Mouse (Mus musculus) liver, postnatal 0 days (tissue): ENCODE results near the gene Hoxd4. TPM values are rescaled to one million over a fixed set of nuclear protein-coding genes. Genes with fewer than 3 reads are reported as not detected.

Source experiments
- ATAC-seq: fragments of 200-750 bp; cut with Nextera tagmentation; 2 replicates; pipeline ENCODE4 v1.8.0; 2017; ENCODE audit warnings: mild to moderate bottlenecking, moderate library complexity
- DNase-seq: peaks from one replicate; pipeline ENCODE4 v3.0.0-alpha.2; 2016
- H3K27ac ChIP-seq: fragments of 300-500 bp; sonication (generic); 2 replicates; pipeline ENCODE4 v1.5.1; 2014; ENCODE audit warnings: antibody characterized with exemption, moderate library complexity, mild to moderate bottlenecking, low read depth
- H3K27me3 ChIP-seq: fragments of 300-500 bp; sonication (generic); 2 replicates; pipeline ENCODE4 v1.6.1; 2014; ENCODE audit warnings: low read length, control low read depth, mixed read lengths; ENCODE audit not compliant: insufficient read depth
- H3K36me3 ChIP-seq: fragments of 300-500 bp; sonication (generic); replicated peaks from 2 replicates; pipeline ENCODE4 v1.6.1; 2014; ENCODE audit warnings: mild to moderate bottlenecking, control low read depth, low read length, moderate library complexity, mixed read lengths; ENCODE audit not compliant: insufficient read depth
- H3K4me1 ChIP-seq: fragments of 300-500 bp; sonication (generic); 2 replicates; pipeline ENCODE4 v1.6.1; 2014; ENCODE audit warnings: antibody characterized with exemption, mild to moderate bottlenecking, control low read depth; ENCODE audit not compliant: insufficient read depth
- H3K4me2 ChIP-seq: fragments of 300-500 bp; sonication (generic); 2 replicates; pipeline ENCODE4 v1.6.1; 2014; ENCODE audit warnings: low read depth, mild to moderate bottlenecking, low read length, moderate library complexity, mixed read lengths
- H3K4me3 ChIP-seq: fragments of 300-500 bp; sonication (generic); 2 replicates; pipeline ENCODE4 v1.5.1; 2014; ENCODE audit warnings: low read depth, low read length
- H3K9ac ChIP-seq: fragments of 300-500 bp; sonication (generic); replicated peaks from 2 replicates; pipeline ENCODE4 v1.6.1; 2014; ENCODE audit warnings: mild to moderate bottlenecking, moderate library complexity
- H3K9me3 ChIP-seq: fragments of 300-500 bp; sonication (generic); 2 replicates; pipeline ENCODE4 v1.6.1; 2016; ENCODE audit warnings: mild to moderate bottlenecking, control low read depth, low read length, mixed read lengths
- CTCF ChIP-seq: sonication (generic); IDR thresholded peaks from 2 replicates; pipeline ENCODE4 v1.5.1; 2016; ENCODE audit warnings: antibody characterized with exemption, low read depth
- EP300 ChIP-seq: IDR thresholded peaks from 2 replicates; pipeline ENCODE4 v1.6.1; 2016; ENCODE audit warnings: antibody characterized with exemption, low read depth, mild to moderate bottlenecking
- WGBS: fragments of 180-500 bp; shearing (Covaris S2); extraction: QIAGEN DNeasy Blood & Tissue Kit; methylation state at CpG from one replicate; pipeline ENCODE4 v1.1.7; 2014; ENCODE audit not compliant: insufficient replicate concordance; 5-methylcytosine and 5-hydroxymethylcytosine counted together
- polyA plus RNA-seq: library from polyadenylated mRNA; unstranded; fragments of >200 nt; fragmentation: Nextera tagmentation; extraction: Ambion mirVana; gene quantifications from 2 replicates; pipeline ENCODE4 v1.2.1, GENCODE M21; 2015

The Hoxd4 gene
- polyA plus RNA-seq, 1 experiment from 2014 or later, result not detected

DNA sequence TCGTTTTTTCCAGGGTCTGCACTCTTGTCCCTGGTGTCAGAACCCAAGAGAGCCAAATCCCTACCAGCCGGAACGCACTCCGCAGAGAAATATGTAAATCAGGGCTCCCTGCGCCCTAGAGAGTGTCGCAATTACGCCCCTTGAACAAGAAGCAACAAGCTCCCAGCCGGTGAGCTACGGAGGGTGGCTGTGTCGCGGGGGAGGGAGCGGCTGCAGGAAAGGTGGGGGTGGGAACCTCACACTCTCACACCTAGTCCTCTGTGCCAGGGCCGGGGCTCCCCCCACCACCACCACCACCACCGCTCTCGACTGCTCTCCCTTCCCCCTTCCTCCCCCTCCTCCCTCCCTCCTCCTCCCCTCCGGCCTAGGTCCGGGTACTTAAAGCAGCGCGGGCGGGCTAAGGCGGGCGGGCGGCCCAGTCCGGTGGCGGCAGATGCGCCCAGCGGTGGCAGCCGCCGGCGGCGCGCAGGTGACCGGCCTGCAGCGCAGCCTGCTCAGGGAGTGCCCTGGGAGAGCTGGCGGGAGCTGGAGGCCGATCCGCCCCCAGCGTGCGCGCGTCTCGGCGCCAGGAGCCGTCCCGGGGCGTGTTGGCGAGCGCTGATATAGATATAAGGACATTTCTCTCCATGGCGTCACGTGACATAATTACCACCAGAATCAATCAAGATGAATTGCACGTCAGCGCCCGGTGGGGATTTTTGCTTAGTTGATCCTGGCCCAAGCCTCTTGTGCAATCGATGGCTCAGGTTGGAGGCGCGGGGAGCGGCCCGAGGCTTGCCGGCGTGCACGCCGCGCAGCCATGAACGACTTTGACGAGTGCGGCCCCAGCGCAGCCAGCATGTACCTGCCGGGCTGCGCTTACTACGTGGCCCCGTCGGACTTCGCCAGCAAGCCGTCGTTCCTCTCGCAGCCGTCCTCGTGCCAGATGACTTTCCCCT, 29.9 kb upstream of the Hoxd4 start:
- 2% methylated on average over 77 of the region's 78 CpGs for WGBS
- 0 out of 2 replicates have a peak overlapping the region, but pooled peaks have one; percentile 23 for H3K4me2 ChIP-seq

DNA sequence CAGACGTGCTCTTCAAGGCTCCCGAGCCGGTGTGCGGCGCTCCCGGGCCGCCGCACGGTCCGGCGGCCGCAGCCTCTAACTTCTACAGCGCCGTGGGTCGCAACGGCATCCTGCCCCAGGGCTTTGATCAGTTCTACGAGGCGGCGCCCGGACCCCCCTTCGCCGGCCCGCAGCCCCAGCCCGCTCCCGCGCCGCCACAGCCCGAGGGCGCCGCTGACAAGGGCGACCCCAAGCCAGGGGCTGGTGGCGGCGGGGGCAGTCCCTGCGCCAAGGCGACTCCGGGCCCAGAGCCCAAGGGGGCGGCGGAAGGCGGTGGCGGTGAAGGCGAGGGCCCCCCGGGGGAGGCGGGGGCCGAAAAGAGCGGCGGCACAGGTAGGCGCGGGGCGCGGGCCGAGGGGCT, 28.9 kb upstream of the Hoxd4 start:
- WGBS, result 2% methylated on average over 27 of the region's 51 CpGs
- H3K9me3 ChIP-seq, result no peaks in the 10 kb centered on the region
- no peaks in the 10 kb centered on the region for H3K36me3 ChIP-seq
- peak overlapping the region; percentile 10; the same call in 1 of the 2 replicates for H3K4me3 ChIP-seq
- no peak for TF ChIP-seq EP300
- no peak for TF ChIP-seq CTCF
- ATAC-seq (no peak), DNase-seq (no peak)
- peaks cover 3% of the 10 kb centered on the region; the same call in 1 of the 2 replicates for H3K4me1 ChIP-seq
- no peak overlapping the region for H3K27ac ChIP-seq
- H3K9ac ChIP-seq, result no peak overlapping the region
- peaks cover 97% of the 10 kb centered on the region for H3K27me3 ChIP-seq
- no peak overlapping the region for H3K4me2 ChIP-seq

More for the DNA sequence above, 29.9 kb upstream of the Hoxd4 start:
- Histone ChIP-seq H3K36me3 (no peaks in the 10 kb centered on the region), H3K4me3 (no peak overlapping the region; the same call in 1 of the 2 replicates), H3K4me1 (peaks cover 3% of the 10 kb centered on the region; the same call in 1 of the 2 replicates), H3K27ac (no peak overlapping the region), H3K9ac (no peak overlapping the region), H3K27me3 (peaks cover 97% of the 10 kb centered on the region), H3K9me3 (no peaks in the 10 kb centered on the region)
- no peak for ATAC-seq
- DNase-seq, result no peak
- TF ChIP-seq EP300, result no peak
- no peak for TF ChIP-seq CTCF

DNA sequence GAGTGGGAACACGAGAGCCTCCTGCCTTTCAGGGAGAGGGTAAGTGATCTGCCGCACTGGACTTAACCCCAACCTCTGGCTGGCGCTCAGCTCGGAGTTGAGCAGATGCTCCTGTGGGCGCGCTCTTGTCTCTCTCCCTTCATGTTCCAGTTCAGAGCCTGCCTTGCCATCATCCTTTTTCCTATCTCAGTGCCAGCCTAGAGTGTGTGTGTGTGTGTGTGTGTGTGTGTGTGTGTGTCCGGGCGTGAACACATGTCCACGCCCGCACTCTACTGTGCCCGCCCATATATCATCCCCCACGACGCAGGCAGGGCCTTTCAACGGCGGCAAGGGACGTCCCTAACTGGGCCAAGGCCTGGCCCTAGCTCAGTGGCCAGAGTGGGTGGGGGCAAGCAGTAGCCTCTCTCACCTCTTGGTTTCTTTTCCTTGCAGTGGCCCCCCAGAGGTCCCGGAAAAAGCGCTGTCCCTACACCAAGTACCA, 28.2 kb upstream of the Hoxd4 start:
- H3K4me2 ChIP-seq, result no peak overlapping the region
- 2% methylated on average over 18 of the region's 18 CpGs for WGBS
- no peaks in the 10 kb centered on the region for H3K36me3 ChIP-seq
- TF ChIP-seq EP300, result no peak
- TF ChIP-seq CTCF, result no peak
- peaks cover 97% of the 10 kb centered on the region for H3K27me3 ChIP-seq
- H3K27ac ChIP-seq, result no peak overlapping the region
- no peak overlapping the region for H3K9ac ChIP-seq
- H3K4me3 ChIP-seq, result no peak overlapping the region
- H3K9me3 ChIP-seq, result no peaks in the 10 kb centered on the region
- H3K4me1 ChIP-seq, result peaks cover 3% of the 10 kb centered on the region; the same call in 1 of the 2 replicates
- DNase-seq (no peak), ATAC-seq (no peak)

DNA sequence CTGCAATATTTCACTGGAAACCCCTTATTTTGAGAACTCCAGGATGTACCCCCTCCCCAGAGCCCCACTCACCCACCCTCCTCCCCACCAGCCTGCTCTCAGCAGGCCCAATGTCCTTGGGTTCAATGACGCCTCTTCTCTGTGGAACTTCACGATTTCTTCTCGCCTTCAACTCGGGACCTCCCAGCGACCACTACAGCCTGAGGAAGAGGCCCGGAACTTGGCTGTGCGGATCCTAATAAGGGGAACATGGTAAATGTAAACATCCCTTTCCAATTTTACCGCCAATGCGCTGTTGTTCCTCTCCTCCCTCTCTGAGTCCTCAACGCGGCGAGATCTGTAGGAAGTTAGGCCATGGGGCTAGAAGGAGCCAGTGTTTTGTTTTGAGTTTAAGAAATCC, 27.6 kb upstream of the Hoxd4 start:
- WGBS, result 2% methylated on average over 12 of the region's 12 CpGs
- Histone ChIP-seq H3K36me3 (no peaks in the 10 kb centered on the region), H3K27ac (no peak overlapping the region), H3K27me3 (peaks cover 97% of the 10 kb centered on the region), H3K9ac (no peak overlapping the region), H3K4me3 (no peak overlapping the region), H3K9me3 (no peaks in the 10 kb centered on the region), H3K4me2 (no peak overlapping the region), H3K4me1 (peaks cover 3% of the 10 kb centered on the region; the same call in 1 of the 2 replicates)
- TF ChIP-seq CTCF (no peak), EP300 (no peak)
- DNase-seq (no peak), ATAC-seq (no peak)

DNA sequence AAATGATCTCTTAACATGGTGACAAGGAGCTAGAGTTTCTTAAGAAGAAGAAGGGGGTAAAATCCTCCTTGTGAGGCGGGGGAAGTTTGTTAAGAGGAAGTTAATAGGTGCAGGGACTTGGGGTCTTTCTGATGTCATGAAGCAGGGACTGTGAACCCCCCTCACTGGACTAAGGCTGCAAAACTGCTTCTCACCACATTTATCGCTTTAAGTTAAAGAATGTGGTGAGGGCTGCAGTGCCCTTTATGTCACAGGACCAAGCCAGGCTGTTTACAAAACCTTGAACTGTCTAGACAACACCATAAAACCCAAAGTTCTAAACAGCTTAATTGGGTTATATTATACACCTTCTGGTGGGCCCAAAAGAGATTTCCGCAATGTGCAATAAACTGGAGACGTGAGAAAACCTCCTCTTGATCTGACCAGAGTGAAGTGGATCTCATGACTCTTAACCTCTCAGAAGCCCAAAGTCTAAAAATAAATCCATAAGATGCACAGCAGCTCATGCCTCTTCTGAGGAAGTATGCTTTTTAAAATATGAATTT, 26.6 kb upstream of the Hoxd4 start:
- Histone ChIP-seq H3K4me2 (no peak overlapping the region), H3K9ac (no peak overlapping the region), H3K4me3 (no peak overlapping the region), H3K27ac (no peak overlapping the region), H3K36me3 (no peaks in the 10 kb centered on the region), H3K27me3 (peaks cover 97% of the 10 kb centered on the region), H3K9me3 (no peaks in the 10 kb centered on the region), H3K4me1 (peaks cover 3% of the 10 kb centered on the region; the same call in 1 of the 2 replicates)
- DNase-seq, result no peak
- no peak for ATAC-seq
- WGBS, result 19% methylated on average over 4 of the region's 4 CpGs
- TF ChIP-seq CTCF, result no peak
- no peak for TF ChIP-seq EP300
